Mouse (Mus musculus) MEL (cell line): Measurements from ENCODE around the gene Slit2. TPM values are rescaled to one million over a fixed set of nuclear protein-coding genes. Genes with fewer than 3 reads are reported as not detected.
A peak's percentile ranks its signal among the peaks of the same experiment; 100 is the strongest.

Source experiments
- DNase-seq: peaks from one replicate; pipeline ENCODE4 v3.0.0; 2011; ENCODE audit warnings: low read depth, low spot score
- H3K27ac ChIP-seq: 2 replicates; pipeline ENCODE4 v1.5.1; 2012; ENCODE audit warnings: low read depth, mild to moderate bottlenecking, control low read depth, low read length, moderate library complexity; ENCODE audit not compliant: control insufficient read depth
- H3K27me3 ChIP-seq, 2 experiments: fragments of 150-350 bp in 1 of 2; sonication (generic) in 1 of 2; 2 replicates each; pipeline ENCODE4 v1.6.1; 2012; ENCODE audit warnings: low read length in 2 of 2, mild to moderate bottlenecking in 2 of 2, improper control_type of control experiment in 1 of 2, moderate library complexity in 1 of 2; ENCODE audit not compliant: insufficient read depth in 2 of 2, control insufficient read depth in 1 of 2
- H3K36me3 ChIP-seq, 2 experiments: 2 replicates each; pipeline ENCODE4 v1.6.1; 2012 to 2014; ENCODE audit warnings: low read length in 2 of 2, improper control_type of control experiment in 1 of 2, inconsistent platforms in 1 of 2, mild to moderate bottlenecking in 1 of 2; ENCODE audit not compliant: insufficient read depth in 2 of 2, control insufficient read depth in 1 of 2
- H3K4me1 ChIP-seq, 2 experiments: fragments of 150-350 bp in 1 of 2; sonication (generic) in 1 of 2; 2 replicates each; pipeline ENCODE4 v1.6.1; 2012; ENCODE audit warnings: low read length in 2 of 2, improper control_type of control experiment in 1 of 2, mild to moderate bottlenecking in 1 of 2; ENCODE audit not compliant: insufficient read depth in 2 of 2, control insufficient read depth in 1 of 2
- H3K4me3 ChIP-seq, 2 experiments: fragments of 150-350 bp in 1 of 2; sonication (generic) in 1 of 2; 2 replicates each; pipeline ENCODE4 v1.5.1; 2012; ENCODE audit warnings: low read depth in 2 of 2, low read length in 2 of 2, mild to moderate bottlenecking in 2 of 2, moderate library complexity in 2 of 2, control low read depth in 1 of 2, improper control_type of control experiment in 1 of 2; ENCODE audit not compliant: control insufficient read depth in 1 of 2, insufficient read depth in 1 of 2
- H3K79me2 ChIP-seq: 2 replicates; pipeline ENCODE4 v1.6.1; 2012; ENCODE audit warnings: mild to moderate bottlenecking, low read length, moderate library complexity; ENCODE audit not compliant: control insufficient read depth, poor library complexity, insufficient read depth
- H3K9ac ChIP-seq: 2 replicates; pipeline ENCODE4 v1.6.1; 2012; ENCODE audit warnings: low read depth, mild to moderate bottlenecking, control low read depth, low read length, moderate library complexity; ENCODE audit not compliant: control insufficient read depth, poor library complexity, severe bottlenecking
- H3K9me3 ChIP-seq: fragments of 150-350 bp; sonication (generic); replicated peaks from 2 replicates; pipeline ENCODE4 v1.6.1; 2012; ENCODE audit warnings: mild to moderate bottlenecking, low read length, improper control_type of control experiment, moderate library complexity; ENCODE audit not compliant: insufficient read depth
- CHD1 ChIP-seq: IDR thresholded peaks from 2 replicates; pipeline ENCODE4 v1.6.1; 2012; ENCODE audit warnings: low read depth, mild to moderate bottlenecking, inconsistent platforms, low read length, improper control_type of control experiment
- CHD2 ChIP-seq: IDR thresholded peaks from 2 replicates; pipeline ENCODE4 v1.6.1; 2011; ENCODE audit warnings: low read length, improper control_type of control experiment
- CTCF ChIP-seq, 3 experiments: IDR thresholded peaks in 2 of 3; conservative IDR thresholded peaks in 1 of 3; 2 replicates each; pipeline ENCODE4 v1.5.1; 2011 to 2012; ENCODE audit warnings: low read length in 3 of 3, low read depth in 2 of 3, mild to moderate bottlenecking in 2 of 3, improper control_type of control experiment in 1 of 3, inconsistent platforms in 1 of 3, mixed read lengths in 1 of 3, moderate library complexity in 1 of 3; ENCODE audit not compliant: control insufficient read depth in 1 of 3, insufficient read depth in 1 of 3, poor library complexity in 1 of 3, severe bottlenecking in 1 of 3
- E2F4 ChIP-seq: IDR thresholded peaks from 2 replicates; pipeline ENCODE4 v1.6.1; 2011; ENCODE audit warnings: low read depth, low read length, improper control_type of control experiment, borderline replicate concordance
- KAT2A ChIP-seq: conservative IDR thresholded peaks from 2 replicates; pipeline ENCODE4 v1.6.1; 2012; ENCODE audit warnings: low read depth, low read length, improper control_type of control experiment, inconsistent platforms
- MAFK ChIP-seq: IDR thresholded peaks from 2 replicates; pipeline ENCODE4 v1.6.1; 2011; ENCODE audit warnings: low read depth, mild to moderate bottlenecking, low read length, improper control_type of control experiment, borderline replicate concordance
- MAZ ChIP-seq: IDR thresholded peaks from 2 replicates; pipeline ENCODE4 v1.6.1; 2012; ENCODE audit warnings: low read depth, mild to moderate bottlenecking, inconsistent platforms, low read length, improper control_type of control experiment
- MYC ChIP-seq: IDR thresholded peaks from 2 replicates; pipeline ENCODE4 v1.6.1; 2011; ENCODE audit warnings: low read depth, mild to moderate bottlenecking, low read length, improper control_type of control experiment, moderate library complexity
- NELFE ChIP-seq: IDR thresholded peaks from 2 replicates; pipeline ENCODE4 v1.6.1; 2011; ENCODE audit warnings: low read depth, low read length, improper control_type of control experiment
- NRF1 ChIP-seq: IDR thresholded peaks from 2 replicates; pipeline ENCODE4 v1.6.1; 2014; ENCODE audit warnings: low read depth, mild to moderate bottlenecking, inconsistent platforms, low read length, improper control_type of control experiment, moderate library complexity; ENCODE audit not compliant: poor library complexity, insufficient read depth, severe bottlenecking
- POLR2A ChIP-seq, 2 experiments: IDR thresholded peaks; 2 replicates each; pipeline ENCODE4 v1.6.1; 2011 to 2012; ENCODE audit warnings: low read length in 2 of 2, mild to moderate bottlenecking in 2 of 2, control low read depth in 1 of 2, improper control_type of control experiment in 1 of 2, low read depth in 1 of 2, moderate library complexity in 1 of 2; ENCODE audit not compliant: control insufficient read depth in 1 of 2, insufficient read depth in 1 of 2, poor library complexity in 1 of 2
- SMC3 ChIP-seq: IDR thresholded peaks from 2 replicates; pipeline ENCODE4 v1.6.1; 2011; ENCODE audit warnings: low read depth, low read length, improper control_type of control experiment
- TAL1 ChIP-seq: IDR thresholded peaks from 2 replicates; pipeline ENCODE4 v1.6.1; 2012; ENCODE audit warnings: mild to moderate bottlenecking, inconsistent platforms, low read length, moderate library complexity, mixed read lengths
- TCF12 ChIP-seq: IDR thresholded peaks from 2 replicates; pipeline ENCODE4 v1.6.1; 2014; ENCODE audit warnings: low read depth, mild to moderate bottlenecking, inconsistent platforms, low read length, improper control_type of control experiment, moderate library complexity
- UBTF ChIP-seq: IDR thresholded peaks from 2 replicates; pipeline ENCODE4 v1.6.1; 2012; ENCODE audit warnings: low read depth, mild to moderate bottlenecking, inconsistent platforms, low read length, improper control_type of control experiment, moderate library complexity, borderline replicate concordance; ENCODE audit not compliant: insufficient read depth
- USF1 ChIP-seq: IDR thresholded peaks from 2 replicates; pipeline ENCODE4 v1.6.1; 2014; ENCODE audit warnings: low read depth, mild to moderate bottlenecking, inconsistent platforms, low read length, improper control_type of control experiment, moderate library complexity
- ZC3H11A ChIP-seq: IDR thresholded peaks from 2 replicates; pipeline ENCODE4 v1.6.1; 2012; ENCODE audit warnings: low read depth, mild to moderate bottlenecking, inconsistent platforms, low read length, improper control_type of control experiment
- ZNF384 ChIP-seq: IDR thresholded peaks from 2 replicates; pipeline ENCODE4 v1.6.1; 2012; ENCODE audit warnings: low read depth, mild to moderate bottlenecking, inconsistent platforms, low read length, improper control_type of control experiment
- polyA plus RNA-seq, 2 experiments: library from polyadenylated mRNA; stranded (reverse) in 1 of 2; unstranded in 1 of 2; fragments of >175 nt in 1 of 2; fragments of >200 nt in 1 of 2; gene quantifications; 2 replicates each; pipeline versions ENCODE4 v1.2.1 to v1.2.4; 2012; ENCODE audit warnings: low replicate concordance in 2 of 2, low read depth in 1 of 2; ENCODE audit not compliant: insufficient read length in 2 of 2, insufficient read depth in 1 of 2, missing spikeins in 1 of 2
- total RNA-seq: library from RNA; depleted of rRNA; stranded (reverse); fragments of 300-350 nt; gene quantifications from 2 replicates; pipeline ENCODE4 v1.2.3, GENCODE M21; 2012

Slit2 gene
- total and polyA plus RNA-seq, 3 experiments: not detected

GRCm38 (mm10) chr5:48181646-48182302, 198.8 kb downstream of the Slit2 start:
- Histone ChIP-seq H3K9me3 (no peaks in the 10 kb centered on the region), H3K27me3 (no peaks in the 10 kb centered on the region), H3K9ac (no peak overlapping the region), H3K27ac (no peak overlapping the region), H3K79me2 (no peaks in the 10 kb centered on the region), H3K4me1 (no peaks in the 10 kb centered on the region), H3K36me3 (no peaks in the 10 kb centered on the region), H3K4me3 (no peak overlapping the region)
- DNase-seq: no peak
- TF ChIP-seq CHD1 (no peak), MAZ (no peak), MYC (no peak), POLR2A (IDR thresholded peaks at IDR 0.05; ENCODE audit: control insufficient read depth in 1 of 2, insufficient read depth in 1 of 2, low read depth in 1 of 2, low read length in 2 of 2, poor library complexity in 1 of 2) (no peak), TCF12 (no peak), KAT2A (no peak), USF1 (no peak), E2F4 (no peak), CTCF (IDR thresholded peaks at IDR 0.05 in 2 of 3, conservative IDR thresholded peaks at IDR 0.05 in 1 of 3; ENCODE audit: control insufficient read depth in 1 of 3, insufficient read depth in 1 of 3, low read depth in 2 of 3, low read length in 3 of 3, poor library complexity in 1 of 3, severe bottlenecking in 1 of 3) (no peak), SMC3 (no peak)

DNA sequence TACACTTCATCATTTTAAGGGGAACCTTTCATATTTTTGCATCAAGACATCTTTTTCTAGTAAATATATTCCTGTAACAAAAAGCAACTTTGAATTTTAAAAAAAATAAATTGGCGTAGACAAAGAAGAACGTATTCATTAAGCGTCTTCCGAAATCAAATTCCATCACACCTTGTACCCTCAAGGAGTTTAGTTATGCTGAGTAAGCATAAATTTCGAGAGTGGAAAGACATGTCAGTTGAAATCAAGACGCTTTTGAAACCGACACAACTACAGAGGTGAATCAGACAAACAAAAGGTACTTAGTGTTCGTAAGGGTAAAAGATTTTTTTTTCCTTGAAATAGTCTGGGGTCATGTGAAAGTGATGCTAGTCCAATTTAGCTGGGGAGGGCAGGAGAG, 201.4 kb downstream of the Slit2 start:
- no peak overlapping the region for H3K4me3 ChIP-seq
- no peaks in the 10 kb centered on the region for H3K27me3 ChIP-seq
- no peak overlapping the region for H3K9ac ChIP-seq
- DNase-seq: no peak
- TF ChIP-seq MAZ: no peak
- 0 out of 2 replicates have a peak, but pooled peaks have one; percentile 37 for TF ChIP-seq MAFK
- H3K36me3 ChIP-seq: no peaks in the 10 kb centered on the region
- no peaks in the 10 kb centered on the region for H3K4me1 ChIP-seq
- no peaks in the 10 kb centered on the region for H3K79me2 ChIP-seq
- no peaks in the 10 kb centered on the region for H3K9me3 ChIP-seq
- H3K27ac ChIP-seq: no peak overlapping the region

DNA sequence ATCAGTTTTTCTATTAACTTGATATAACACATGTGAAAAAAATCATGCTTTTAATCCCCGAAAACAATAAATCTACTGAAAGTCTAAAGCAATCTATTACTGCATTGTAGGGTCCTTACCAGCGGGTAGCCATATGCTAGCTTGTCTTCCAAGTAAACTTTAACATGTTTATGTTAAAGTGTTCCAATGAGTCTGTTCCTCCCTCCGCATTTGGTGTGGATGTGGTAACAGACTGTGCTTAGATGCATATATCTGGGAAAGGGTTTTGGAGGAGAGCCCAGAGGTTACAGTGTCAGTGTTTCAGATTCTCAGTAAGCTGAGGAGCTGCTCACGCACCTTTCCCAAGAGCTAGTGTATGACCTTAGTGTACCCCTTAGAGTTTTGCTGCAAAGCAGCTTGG, 204.9 kb downstream of the Slit2 start:
- Histone ChIP-seq H3K4me1 (no peaks in the 10 kb centered on the region), H3K27ac (no peak overlapping the region), H3K4me3 (no peak overlapping the region), H3K79me2 (no peaks in the 10 kb centered on the region), H3K9me3 (no peaks in the 10 kb centered on the region), H3K36me3 (no peaks in the 10 kb centered on the region), H3K27me3 (no peaks in the 10 kb centered on the region), H3K9ac (no peak overlapping the region)
- TF ChIP-seq NRF1 (no peak), SMC3 (no peak), UBTF (no peak), USF1 (no peak), MAZ (no peak), NELFE (no peak), TAL1 (no peak), ZC3H11A (no peak), CHD2 (no peak), ZNF384 (no peak), TCF12 (no peak)
- DNase-seq: no peak
